Mouse (Mus musculus) ES-E14 (cell line): ENCODE results near the gene E130114P18Rik.

ENCODE experiments used
- CHD2 ChIP-seq: IDR thresholded peaks from 2 replicates; pipeline ENCODE4 v1.6.1; 2014; ENCODE audit warnings: mild to moderate bottlenecking, low read depth, low read length, inconsistent platforms
- HCFC1 ChIP-seq: IDR thresholded peaks from 2 replicates; pipeline ENCODE4 v1.6.1; 2012; ENCODE audit warnings: low read length, inconsistent platforms, borderline replicate concordance; ENCODE audit not compliant: insufficient read depth
- ZC3H11A ChIP-seq: IDR thresholded peaks from 2 replicates; pipeline ENCODE4 v1.6.1; 2012; ENCODE audit warnings: low read depth, mild to moderate bottlenecking, inconsistent platforms, low read length, borderline replicate concordance
- ZNF384 ChIP-seq: IDR thresholded peaks from 2 replicates; pipeline ENCODE4 v1.6.1; 2012; ENCODE audit warnings: low read depth, low read length, inconsistent platforms

DNA sequence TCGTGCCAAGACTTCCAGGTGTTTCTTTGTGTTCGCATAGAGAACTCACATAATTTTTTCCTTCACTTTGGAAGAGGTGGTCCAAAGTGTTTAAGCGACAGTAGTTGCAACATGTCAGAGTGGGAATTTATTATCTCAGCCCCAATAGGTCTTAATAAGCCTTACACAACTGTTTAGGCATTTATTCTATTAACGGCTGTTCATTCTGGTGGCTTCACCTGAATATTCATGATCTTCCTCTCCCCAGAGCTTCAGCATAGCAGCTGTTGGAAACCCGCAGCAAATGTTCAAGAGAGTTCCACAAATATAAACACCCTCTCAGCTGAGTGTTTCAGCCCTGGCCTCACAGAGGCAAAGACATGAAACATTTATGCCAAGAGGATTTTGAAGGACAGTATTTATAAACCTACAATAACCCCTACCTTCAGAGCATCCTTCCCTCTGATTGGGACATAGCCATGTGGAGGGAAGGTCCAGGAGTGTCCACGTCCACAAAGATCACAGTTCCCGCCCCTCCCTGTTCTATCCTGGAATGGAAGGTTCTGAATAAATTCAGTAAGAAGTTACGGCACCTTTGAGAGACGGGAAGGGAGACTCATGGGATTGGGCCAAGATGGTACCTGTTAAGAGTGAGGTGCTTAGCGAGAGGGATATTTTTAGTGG, 116.1 kb downstream of the E130114P18Rik start:
- TF ChIP-seq ZC3H11A (no peak), CHD2 (no peak), HCFC1 (no peak), ZNF384 (no peak)
